Mouse (Mus musculus) hindbrain, embryonic 14.5 days (tissue): ENCODE results near the gene Relb. TPM values are rescaled to one million over a fixed set of nuclear protein-coding genes. Genes with fewer than 3 reads are reported as not detected.

ENCODE experiments used
- ATAC-seq: fragments of 200-750 bp; cut with Nextera tagmentation; 2 replicates; pipeline ENCODE4 v1.8.0; 2017; ENCODE audit warnings: moderate number of reproducible peaks, mild to moderate bottlenecking, moderate TSS enrichment, moderate library complexity; ENCODE audit not compliant: low FRiP score
- DNase-seq: peaks from one replicate; pipeline ENCODE4 v3.0.0-alpha.2; 2015; ENCODE audit warnings: low spot score
- H3K27ac ChIP-seq: fragments of 300-500 bp; sonication (generic); 2 replicates; pipeline ENCODE4 v1.5.1; 2014; ENCODE audit warnings: mild to moderate bottlenecking, moderate library complexity
- H3K27me3 ChIP-seq: fragments of 300-500 bp; sonication (generic); 2 replicates; pipeline ENCODE4 v1.6.1; 2014; ENCODE audit warnings: mild to moderate bottlenecking, low read length, mixed read lengths; ENCODE audit not compliant: control insufficient read depth, insufficient read depth
- H3K36me3 ChIP-seq: fragments of 300-500 bp; sonication (generic); replicated peaks from 2 replicates; pipeline ENCODE4 v1.6.1; 2014; ENCODE audit not compliant: control insufficient read depth, insufficient read depth
- H3K4me1 ChIP-seq: fragments of 300-500 bp; sonication (generic); replicated peaks from 2 replicates; pipeline ENCODE4 v1.6.1; 2014; ENCODE audit warnings: antibody characterized with exemption, low read length, mixed read lengths; ENCODE audit not compliant: control insufficient read depth, insufficient read depth
- H3K4me2 ChIP-seq: fragments of 300-500 bp; sonication (generic); replicated peaks from 2 replicates; pipeline ENCODE4 v1.6.1; 2014; ENCODE audit warnings: mild to moderate bottlenecking, moderate library complexity
- H3K4me3 ChIP-seq: fragments of 300-500 bp; sonication (generic); replicated peaks from 2 replicates; pipeline ENCODE4 v1.5.1; 2014; ENCODE audit warnings: mild to moderate bottlenecking, low read length
- H3K9ac ChIP-seq: fragments of 300-500 bp; sonication (generic); 2 replicates; pipeline ENCODE4 v1.6.1; 2014
- H3K9me3 ChIP-seq: fragments of 300-500 bp; sonication (generic); 2 replicates; pipeline ENCODE4 v1.6.1; 2016; ENCODE audit warnings: low read length; ENCODE audit not compliant: control insufficient read depth
- WGBS: fragments of 180-500 bp; shearing (Covaris S2); extraction: QIAGEN DNeasy Blood & Tissue Kit; methylation state at CpG from one replicate; pipeline ENCODE4 v1.1.7; 2014; 5-methylcytosine and 5-hydroxymethylcytosine counted together
- polyA plus RNA-seq: library from polyadenylated mRNA; unstranded; fragments of >200 nt; fragmentation: Nextera tagmentation; extraction: Ambion mirVana; gene quantifications from 2 replicates; pipeline ENCODE4 v1.2.1, GENCODE M21; 2014

Relb gene
- polyA plus RNA-seq, 1 experiment from 2014 or later: 5.4 TPM

GRCm38 (mm10) chr7:19578436-19578835, 50.8 kb downstream of the Relb start:
- H3K9me3 ChIP-seq: no peaks in the 10 kb centered on the region
- peaks cover 8% of the 10 kb centered on the region for H3K4me1 ChIP-seq
- no peak overlapping the region for H3K4me3 ChIP-seq
- no peak overlapping the region for H3K27ac ChIP-seq
- H3K27me3 ChIP-seq: peaks cover 50% of the 10 kb centered on the region
- no peak overlapping the region for H3K9ac ChIP-seq
- peaks cover 36% of the 10 kb centered on the region for H3K36me3 ChIP-seq
- WGBS: 66% methylated on average over 4 of the region's 4 CpGs
- DNase-seq: no peak
- no peak overlapping the region for H3K4me2 ChIP-seq
- no peak for ATAC-seq

GRCm38 (mm10) chr7:19577877-19578414, 51.3 kb downstream of the Relb start:
- peaks cover 32% of the 10 kb centered on the region for H3K36me3 ChIP-seq
- H3K9me3 ChIP-seq: no peaks in the 10 kb centered on the region
- DNase-seq: no peak
- H3K27ac ChIP-seq: no peak overlapping the region
- WGBS: 27% methylated on average over 10 of the region's 10 CpGs
- H3K4me3 ChIP-seq: peak overlapping the region; percentile 20
- peaks cover 8% of the 10 kb centered on the region for H3K4me1 ChIP-seq
- H3K9ac ChIP-seq: peak overlapping the region; percentile 18; the same call in 1 of the 2 replicates
- no peak for ATAC-seq
- peak overlapping the region; percentile 45 for H3K4me2 ChIP-seq
- H3K27me3 ChIP-seq: peaks cover 50% of the 10 kb centered on the region

- Histone ChIP-seq H3K27me3 (peaks cover 50% of the 10 kb centered on the region), H3K9ac (peak within 1 kb of the TSS; percentile 18; the same call in 1 of the 2 replicates), H3K36me3 (peaks cover 26% of the 10 kb centered on the region), H3K4me1 (peaks cover 13% of the 10 kb centered on the region), H3K27ac (no peak within 1 kb of the TSS), H3K9me3 (no peaks in the 10 kb centered on the region), H3K4me2 (peak within 1 kb of the TSS; percentile 45), H3K4me3 (peak within 1 kb of the TSS; percentile 20)
- ATAC-seq (no peak), DNase-seq (no peak)
- 3% methylated on average over 53 of the region's 56 CpGs for WGBS
Observed at GRCm38 (mm10) chr7:19577141-19577852, 51.9 kb downstream of the Relb start, which contains the start of the genes Zfp296 and Gemin7. Gene Zfp296 (plus strand): TSS chr7:19577287. Gene Gemin7 (minus strand): TSS chr7:19577595.

- Histone ChIP-seq H3K36me3 (peaks cover 8% of the 10 kb centered on the region), H3K27ac (no peak overlapping the region), H3K27me3 (peaks cover 50% of the 10 kb centered on the region), H3K4me3 (no peak overlapping the region), H3K4me2 (no peak overlapping the region), H3K4me1 (peaks cover 20% of the 10 kb centered on the region), H3K9ac (no peak overlapping the region), H3K9me3 (no peaks in the 10 kb centered on the region)
- no peak for DNase-seq
- WGBS: 61% methylated on average over 3 of the region's 3 CpGs
- no peak for ATAC-seq
Observed at GRCm38 (mm10) chr7:19575559-19575958, 53.7 kb downstream of the Relb start.

- Histone ChIP-seq H3K27ac (peak overlapping the region; percentile 58), H3K4me2 (peak overlapping the region; percentile 87), H3K9ac (peak overlapping the region; percentile 63), H3K4me1 (peaks cover 20% of the 10 kb centered on the region), H3K36me3 (peaks cover 9% of the 10 kb centered on the region), H3K9me3 (no peaks in the 10 kb centered on the region), H3K4me3 (peak overlapping the region; percentile 75), H3K27me3 (peaks cover 38% of the 10 kb centered on the region)
- WGBS: 29% methylated on average over 15 of the region's 16 CpGs
- no peak; the same call in 1 of the 2 replicates for ATAC-seq
- no peak for DNase-seq
Observed at GRCm38 (mm10) chr7:19573776-19574140, 55.5 kb downstream of the Relb start.

- H3K9ac ChIP-seq: peak overlapping the region; percentile 63
- under 1% methylated on average over 53 of the region's 53 CpGs for WGBS
- peaks cover 20% of the 10 kb centered on the region for H3K4me1 ChIP-seq
- peak overlapping the region; percentile 87 for H3K4me2 ChIP-seq
- peaks cover 32% of the 10 kb centered on the region for H3K27me3 ChIP-seq
- H3K36me3 ChIP-seq: peaks cover 13% of the 10 kb centered on the region
- H3K9me3 ChIP-seq: no peaks in the 10 kb centered on the region
- peak overlapping the region; percentile 75 for H3K4me3 ChIP-seq
- ATAC-seq (peak; percentile 87), DNase-seq (peak; percentile 79)
- peak overlapping the region; percentile 58 for H3K27ac ChIP-seq
Observed at GRCm38 (mm10) chr7:19572926-19573775, 56.1 kb downstream of the Relb start.

- Histone ChIP-seq H3K4me2 (no peak overlapping the region), H3K36me3 (peaks cover 25% of the 10 kb centered on the region), H3K27me3 (no peaks in the 10 kb centered on the region), H3K27ac (no peak overlapping the region), H3K9ac (no peak overlapping the region), H3K9me3 (no peaks in the 10 kb centered on the region), H3K4me1 (peaks cover 12% of the 10 kb centered on the region), H3K4me3 (no peak overlapping the region)
- no peak for ATAC-seq
- 92% methylated on average over 3 of the region's 3 CpGs for WGBS
- DNase-seq: no peak
Observed at GRCm38 (mm10) chr7:19569647-19570046, 59.6 kb downstream of the Relb start.

- 96% methylated on average over 8 of the region's 8 CpGs for WGBS
- Histone ChIP-seq H3K9ac (no peak overlapping the region), H3K27ac (no peak overlapping the region), H3K9me3 (no peaks in the 10 kb centered on the region), H3K4me1 (peaks cover 15% of the 10 kb centered on the region), H3K27me3 (no peaks in the 10 kb centered on the region), H3K4me3 (no peak overlapping the region), H3K4me2 (no peak overlapping the region), H3K36me3 (peaks cover 32% of the 10 kb centered on the region)
- no peak for ATAC-seq
- no peak for DNase-seq
Observed at GRCm38 (mm10) chr7:19567426-19567825, 61.8 kb downstream of the Relb start.

- no peaks in the 10 kb centered on the region for H3K27me3 ChIP-seq
- WGBS: 98% methylated on average over 2 of the region's 2 CpGs
- no peak overlapping the region for H3K27ac ChIP-seq
- DNase-seq (no peak), ATAC-seq (no peak)
- H3K4me1 ChIP-seq: peaks cover 12% of the 10 kb centered on the region
- no peaks in the 10 kb centered on the region for H3K9me3 ChIP-seq
- H3K9ac ChIP-seq: no peak overlapping the region
- no peak overlapping the region for H3K4me2 ChIP-seq
- H3K36me3 ChIP-seq: peaks cover 32% of the 10 kb centered on the region
- no peak overlapping the region for H3K4me3 ChIP-seq
Observed at GRCm38 (mm10) chr7:19565803-19566202, 63.4 kb downstream of the Relb start.
